Mouse (Mus musculus) layer of hippocampus, adult 9-10 months (tissue): ENCODE measurements around the gene Ehmt2.
"Not testable (repeated sequence)": the region's sequence is repeated elsewhere in the genome, so short reads cannot be mapped to it uniquely, and the experiment has no call there.

Experiments used
- DNase-seq: peaks from one replicate; pipeline ENCODE4 v3.0.0; 2022; ENCODE audit warnings: low spot score

Gene Ehmt2

GRCm38 (mm10) chr17:34953904-34954303 lies 55.6 kb downstream of the Ehmt2 start:
- DNase-seq = no peak

GRCm38 (mm10) chr17:34954831-34955230 lies 56.6 kb downstream of the Ehmt2 start:
- DNase-seq = no peak

- DNase-seq = no peak
Measured at GRCm38 (mm10) chr17:34955884-34956283, 57.6 kb downstream of the Ehmt2 start.

- DNase-seq = no peak
Measured at GRCm38 (mm10) chr17:34956340-34956739, 58.1 kb downstream of the Ehmt2 start.

- DNase-seq = not testable (repeated sequence)
Measured at GRCm38 (mm10) chr17:34957291-34957690, 59.0 kb downstream of the Ehmt2 start.

GRCm38 (mm10) chr17:34957966-34958365 lies 59.7 kb downstream of the Ehmt2 start:
- DNase-seq = not testable (repeated sequence)

- DNase-seq = not testable (repeated sequence)
Measured at GRCm38 (mm10) chr17:34958734-34959129, 60.5 kb downstream of the Ehmt2 start.

GRCm38 (mm10) chr17:34959130-34959778 lies 61.0 kb downstream of the Ehmt2 start, which contains the start of gene Hspa1b:
Gene Hspa1b (minus strand): TSS chr17:34959238.
- DNase-seq = peak; percentile 59

- DNase-seq = no peak
Measured at GRCm38 (mm10) chr17:34959881-34960515, 61.7 kb downstream of the Ehmt2 start.

GRCm38 (mm10) chr17:34960702-34961493 lies 62.6 kb downstream of the Ehmt2 start:
- no peak for DNase-seq

- DNase-seq = no peak
Measured at GRCm38 (mm10) chr17:34962125-34962524, 63.9 kb downstream of the Ehmt2 start.

GRCm38 (mm10) chr17:34962841-34963240 lies 64.6 kb downstream of the Ehmt2 start:
- no peak for DNase-seq
